Mouse (Mus musculus): ENCODE results near the gene Cdkal1. TPM values are rescaled to one million over a fixed set of nuclear protein-coding genes. Genes with fewer than 3 reads are reported as not detected.

The Cdkal1 gene
- polyA plus RNA-seq, 1 experiment from 2014 or later: 23.9 TPM

DNA sequence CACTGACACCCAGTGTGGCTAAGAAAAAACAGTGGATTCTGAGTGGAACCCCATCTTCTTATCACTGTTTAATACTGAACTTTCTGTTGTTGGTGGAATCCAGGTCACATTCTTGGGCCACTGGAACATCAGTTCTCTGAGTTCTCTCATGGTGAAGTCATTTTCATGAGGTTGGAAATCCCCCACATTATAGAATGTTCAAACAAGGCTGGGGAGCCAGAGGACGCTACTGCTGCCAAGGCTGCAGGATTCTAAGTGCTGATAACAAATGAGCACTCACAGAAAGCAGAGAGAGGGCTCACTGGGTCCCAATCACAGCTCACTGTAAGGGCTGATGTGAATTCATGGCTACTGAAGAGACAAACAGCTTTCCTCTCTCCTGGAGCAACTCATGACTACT, 280.7 kb downstream of the Cdkal1 start:
- no peak overlapping the region for H3K4me3 ChIP-seq (ENCODE audit: low read depth, low read length)
- H3K4me1 ChIP-seq (ENCODE audit: control insufficient read depth, insufficient read depth, low read length): no peaks in the 10 kb centered on the region
- H3K4me2 ChIP-seq (ENCODE audit: low read length): no peak overlapping the region
- H3K27me3 ChIP-seq (replicated peaks; ENCODE audit: control insufficient read depth, insufficient read depth, low read length): no peaks in the 10 kb centered on the region
- WGBS: 60% methylated on average over 1 of the region's 1 CpGs
- H3K36me3 ChIP-seq (ENCODE audit: control insufficient read depth, insufficient read depth, low read length): no peaks in the 10 kb centered on the region
- H3K27ac ChIP-seq (ENCODE audit: low read depth, low read length): no peak overlapping the region
- no peak for ATAC-seq
- no peak overlapping the region for H3K9ac ChIP-seq (ENCODE audit: low read length)
- no peak for DNase-seq (ENCODE audit: low spot score)
- H3K9me3 ChIP-seq (replicated peaks; ENCODE audit: control insufficient read depth, low read length): no peaks in the 10 kb centered on the region

DNA sequence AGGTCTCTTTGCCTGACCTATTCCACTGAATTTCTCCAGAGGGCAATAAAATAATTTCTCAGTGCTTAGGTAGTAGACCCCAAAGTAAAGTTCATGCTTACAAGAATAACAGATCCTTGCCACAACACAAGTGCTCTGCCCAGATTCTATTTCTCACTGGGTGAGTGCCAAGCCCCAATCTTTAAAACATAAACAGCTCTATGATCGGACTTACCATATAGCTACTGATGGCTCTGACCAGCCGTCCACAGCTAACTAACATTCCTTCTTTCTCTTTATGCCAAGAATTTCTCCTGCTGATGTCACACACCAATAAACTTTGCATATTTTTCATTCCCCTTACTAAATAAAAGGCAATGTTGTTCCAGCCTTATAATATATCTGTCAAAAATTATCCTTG, 283.0 kb downstream of the Cdkal1 start:
- DNase-seq (ENCODE audit: low spot score): no peak
- H3K4me2 ChIP-seq (ENCODE audit: low read length): no peak overlapping the region
- no peaks in the 10 kb centered on the region for H3K27me3 ChIP-seq (replicated peaks; ENCODE audit: control insufficient read depth, insufficient read depth, low read length)
- H3K36me3 ChIP-seq (ENCODE audit: control insufficient read depth, insufficient read depth, low read length): no peaks in the 10 kb centered on the region
- WGBS: 82% methylated on average over 2 of the region's 2 CpGs
- H3K27ac ChIP-seq (ENCODE audit: low read depth, low read length): no peak overlapping the region
- H3K4me3 ChIP-seq (ENCODE audit: low read depth, low read length): no peak overlapping the region
- H3K4me1 ChIP-seq (ENCODE audit: control insufficient read depth, insufficient read depth, low read length): no peaks in the 10 kb centered on the region
- no peak overlapping the region for H3K9ac ChIP-seq (ENCODE audit: low read length)
- no peak for ATAC-seq
- no peaks in the 10 kb centered on the region for H3K9me3 ChIP-seq (replicated peaks; ENCODE audit: control insufficient read depth, low read length)

GRCm38 (mm10) chr13:29565710-29566109, 289.8 kb downstream of the Cdkal1 start:
- Histone ChIP-seq H3K4me1 (ENCODE audit: control insufficient read depth, insufficient read depth, low read length) (peaks cover 11% of the 10 kb centered on the region), H3K4me2 (ENCODE audit: low read length) (no peak overlapping the region), H3K27me3 (replicated peaks; ENCODE audit: control insufficient read depth, insufficient read depth, low read length) (no peaks in the 10 kb centered on the region), H3K27ac (ENCODE audit: low read depth, low read length) (peak overlapping the region; percentile 86), H3K9ac (ENCODE audit: low read length) (no peak overlapping the region), H3K4me3 (ENCODE audit: low read depth, low read length) (no peak overlapping the region), H3K9me3 (replicated peaks; ENCODE audit: control insufficient read depth, low read length) (no peaks in the 10 kb centered on the region), H3K36me3 (ENCODE audit: control insufficient read depth, insufficient read depth, low read length) (no peaks in the 10 kb centered on the region)
- peak; percentile 95 for DNase-seq (ENCODE audit: low spot score)
- WGBS: 7% methylated on average over 5 of the region's 5 CpGs
- ATAC-seq: peak; percentile 94

DNA sequence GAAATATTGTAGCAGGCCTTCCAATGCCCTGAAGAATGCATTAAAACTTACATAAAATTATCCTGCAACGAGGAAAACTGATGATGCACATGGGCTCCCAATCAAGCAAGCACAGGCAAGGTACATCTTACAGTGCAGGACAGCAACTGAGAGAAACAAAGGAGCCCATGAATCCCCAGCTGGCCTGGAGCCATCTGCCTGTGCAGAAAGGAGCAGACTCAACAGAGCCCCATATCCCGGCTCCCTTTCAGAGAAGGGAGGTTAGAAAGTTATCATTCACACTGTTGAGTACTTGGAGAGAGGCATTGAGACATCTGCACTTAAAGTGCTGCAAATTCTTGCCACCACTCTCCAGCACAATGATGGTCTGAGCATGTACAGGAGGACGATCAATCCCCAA, 296.3 kb downstream of the Cdkal1 start:
- H3K27me3 ChIP-seq (replicated peaks; ENCODE audit: control insufficient read depth, insufficient read depth, low read length): no peaks in the 10 kb centered on the region
- peaks cover 3% of the 10 kb centered on the region; the same call in 1 of the 2 replicates for H3K4me1 ChIP-seq (ENCODE audit: control insufficient read depth, insufficient read depth, low read length)
- H3K4me2 ChIP-seq (ENCODE audit: low read length): no peak overlapping the region
- WGBS: 62% methylated on average over 3 of the region's 3 CpGs
- ATAC-seq (no peak), DNase-seq (ENCODE audit: low spot score) (no peak)
- H3K36me3 ChIP-seq (ENCODE audit: control insufficient read depth, insufficient read depth, low read length): no peaks in the 10 kb centered on the region
- H3K9me3 ChIP-seq (replicated peaks; ENCODE audit: control insufficient read depth, low read length): no peaks in the 10 kb centered on the region
- no peak overlapping the region for H3K9ac ChIP-seq (ENCODE audit: low read length)
- no peak overlapping the region for H3K27ac ChIP-seq (ENCODE audit: low read depth, low read length)
- no peak overlapping the region for H3K4me3 ChIP-seq (ENCODE audit: low read depth, low read length)

GRCm38 (mm10) chr13:29555160-29555785, 300.2 kb downstream of the Cdkal1 start:
- ATAC-seq (no peak), DNase-seq (ENCODE audit: low spot score) (no peak)
- Histone ChIP-seq H3K27ac (ENCODE audit: low read depth, low read length) (no peak overlapping the region), H3K36me3 (ENCODE audit: control insufficient read depth, insufficient read depth, low read length) (no peaks in the 10 kb centered on the region), H3K4me3 (ENCODE audit: low read depth, low read length) (no peak overlapping the region), H3K4me2 (ENCODE audit: low read length) (no peak overlapping the region), H3K27me3 (replicated peaks; ENCODE audit: control insufficient read depth, insufficient read depth, low read length) (no peaks in the 10 kb centered on the region), H3K9ac (ENCODE audit: low read length) (no peak overlapping the region), H3K4me1 (ENCODE audit: control insufficient read depth, insufficient read depth, low read length) (peaks cover 5% of the 10 kb centered on the region; the same call in 1 of the 2 replicates), H3K9me3 (replicated peaks; ENCODE audit: control insufficient read depth, low read length) (no peaks in the 10 kb centered on the region)
- 80% methylated on average over 9 of the region's 9 CpGs for WGBS

DNA sequence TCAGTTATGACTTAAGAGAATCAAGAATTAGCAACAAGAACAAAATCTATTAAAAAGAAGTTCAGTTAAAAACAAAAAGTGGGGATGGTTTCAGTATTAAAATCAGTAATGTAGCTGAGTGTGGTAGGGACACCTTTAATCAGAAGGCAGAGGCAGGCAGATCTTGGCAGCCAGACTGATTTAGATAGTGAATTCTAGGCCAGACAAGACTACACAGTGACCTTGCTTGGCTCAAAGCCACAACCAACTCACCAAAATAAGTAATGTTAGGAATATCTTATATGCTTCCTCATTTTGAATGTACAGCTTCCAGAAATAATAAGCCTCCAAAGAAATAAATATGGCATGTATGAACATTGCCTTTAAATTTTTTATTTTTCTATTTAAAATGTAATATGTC, 301.7 kb downstream of the Cdkal1 start:
- peaks cover 2% of the 10 kb centered on the region; the same call in 1 of the 2 replicates for H3K4me1 ChIP-seq (ENCODE audit: control insufficient read depth, insufficient read depth, low read length)
- H3K27ac ChIP-seq (ENCODE audit: low read depth, low read length): no peak overlapping the region
- no peaks in the 10 kb centered on the region for H3K9me3 ChIP-seq (replicated peaks; ENCODE audit: control insufficient read depth, low read length)
- no peak overlapping the region for H3K4me2 ChIP-seq (ENCODE audit: low read length)
- no peak overlapping the region for H3K9ac ChIP-seq (ENCODE audit: low read length)
- ATAC-seq: no peak
- DNase-seq (ENCODE audit: low spot score): no peak
- no peaks in the 10 kb centered on the region for H3K27me3 ChIP-seq (replicated peaks; ENCODE audit: control insufficient read depth, insufficient read depth, low read length)
- H3K36me3 ChIP-seq (ENCODE audit: control insufficient read depth, insufficient read depth, low read length): no peaks in the 10 kb centered on the region
- no peak overlapping the region for H3K4me3 ChIP-seq (ENCODE audit: low read depth, low read length)

- Histone ChIP-seq H3K4me1 (ENCODE audit: control insufficient read depth, insufficient read depth, low read length) (peaks cover 2% of the 10 kb centered on the region; the same call in 1 of the 2 replicates), H3K27ac (ENCODE audit: low read depth, low read length) (no peak overlapping the region), H3K9me3 (replicated peaks; ENCODE audit: control insufficient read depth, low read length) (no peaks in the 10 kb centered on the region), H3K9ac (ENCODE audit: low read length) (no peak overlapping the region), H3K27me3 (replicated peaks; ENCODE audit: control insufficient read depth, insufficient read depth, low read length) (no peaks in the 10 kb centered on the region), H3K4me3 (ENCODE audit: low read depth, low read length) (no peak overlapping the region), H3K4me2 (ENCODE audit: low read length) (no peak overlapping the region), H3K36me3 (ENCODE audit: control insufficient read depth, insufficient read depth, low read length) (no peaks in the 10 kb centered on the region)
- ATAC-seq: no peak
- 71% methylated on average over 5 of the region's 5 CpGs for WGBS
- no peak for DNase-seq (ENCODE audit: low spot score)
These were observed 303.1 kb downstream of the Cdkal1 start for GRCm38 (mm10) chr13:29552322-29552870.

DNA sequence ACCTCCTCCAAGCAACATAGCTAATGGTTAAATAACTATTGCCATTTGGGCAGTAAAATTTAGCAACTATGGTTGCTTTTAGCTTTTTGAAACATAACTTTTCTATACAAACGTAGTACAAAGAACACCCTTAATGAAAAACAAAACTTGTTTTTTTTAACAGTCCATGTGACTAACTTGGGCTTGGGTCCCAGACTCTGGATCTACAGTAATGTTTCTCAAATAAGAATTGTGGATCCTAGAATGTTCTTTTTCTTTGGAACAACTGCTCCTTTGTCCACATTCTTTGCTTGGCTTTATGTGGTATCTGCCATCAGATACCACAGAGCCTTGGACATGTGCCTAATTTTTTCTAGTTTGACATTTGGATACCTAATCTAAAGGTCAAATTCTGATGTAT, 304.6 kb downstream of the Cdkal1 start:
- no peaks in the 10 kb centered on the region for H3K27me3 ChIP-seq (replicated peaks; ENCODE audit: control insufficient read depth, insufficient read depth, low read length)
- no peaks in the 10 kb centered on the region for H3K9me3 ChIP-seq (replicated peaks; ENCODE audit: control insufficient read depth, low read length)
- peaks cover 2% of the 10 kb centered on the region; the same call in 1 of the 2 replicates for H3K4me1 ChIP-seq (ENCODE audit: control insufficient read depth, insufficient read depth, low read length)
- no peaks in the 10 kb centered on the region for H3K36me3 ChIP-seq (ENCODE audit: control insufficient read depth, insufficient read depth, low read length)
- WGBS: 50% methylated on average over 1 of the region's 1 CpGs
- H3K27ac ChIP-seq (ENCODE audit: low read depth, low read length): no peak overlapping the region
- H3K4me3 ChIP-seq (ENCODE audit: low read depth, low read length): no peak overlapping the region
- no peak overlapping the region for H3K9ac ChIP-seq (ENCODE audit: low read length)
- no peak overlapping the region for H3K4me2 ChIP-seq (ENCODE audit: low read length)
- DNase-seq (ENCODE audit: low spot score) (no peak), ATAC-seq (no peak)

GRCm38 (mm10) chr13:29550203-29550602, 305.3 kb downstream of the Cdkal1 start:
- H3K36me3 ChIP-seq (ENCODE audit: control insufficient read depth, insufficient read depth, low read length): no peaks in the 10 kb centered on the region
- no peak overlapping the region for H3K4me3 ChIP-seq (ENCODE audit: low read depth, low read length)
- WGBS: 75% methylated on average over 6 of the region's 6 CpGs
- DNase-seq (ENCODE audit: low spot score) (peak; percentile 52), ATAC-seq (peak; percentile 79; the same call in 1 of the 2 replicates)
- H3K9me3 ChIP-seq (replicated peaks; ENCODE audit: control insufficient read depth, low read length): no peaks in the 10 kb centered on the region
- H3K4me1 ChIP-seq (ENCODE audit: control insufficient read depth, insufficient read depth, low read length): peaks cover 2% of the 10 kb centered on the region; the same call in 1 of the 2 replicates
- H3K27ac ChIP-seq (ENCODE audit: low read depth, low read length): no peak overlapping the region
- no peak overlapping the region for H3K4me2 ChIP-seq (ENCODE audit: low read length)
- H3K27me3 ChIP-seq (replicated peaks; ENCODE audit: control insufficient read depth, insufficient read depth, low read length): no peaks in the 10 kb centered on the region
- H3K9ac ChIP-seq (ENCODE audit: low read length): no peak overlapping the region

All from forebrain, embryonic 14.5 days (tissue).